Mouse (Mus musculus) C2C12 (cell line): Measurements from ENCODE around the gene Erbb2. TPM values are rescaled to one million over a fixed set of nuclear protein-coding genes. Genes with fewer than 3 reads are reported as not detected.

ENCODE experiments used
- H3K27me3 ChIP-seq: one replicate; pipeline ENCODE4 v1.6.1; 2011; ENCODE audit not compliant: control insufficient read depth, insufficient read depth, insufficient read length
- H3K36me3 ChIP-seq: one replicate; pipeline ENCODE4 v1.6.1; 2011; ENCODE audit not compliant: control insufficient read depth, insufficient read depth
- H3K4me3 ChIP-seq: one replicate; pipeline ENCODE4 v1.5.1; 2011; ENCODE audit warnings: mild to moderate bottlenecking, control low read depth; ENCODE audit not compliant: poor library complexity, insufficient read depth, severe bottlenecking
- H3K79me2 ChIP-seq: one replicate; pipeline ENCODE4 v1.6.1; 2011; ENCODE audit not compliant: control insufficient read depth, insufficient read depth
- H3K79me3 ChIP-seq: one replicate; pipeline ENCODE4 v1.6.1; 2011; ENCODE audit warnings: low read depth, control low read depth
- H3ac ChIP-seq: one replicate; pipeline ENCODE3; 2011; ENCODE audit warnings: low read depth; ENCODE audit not compliant: control insufficient read depth, insufficient read length
- CEBPB ChIP-seq: IDR thresholded peaks from one replicate; pipeline ENCODE4 v1.6.1; 2011; ENCODE audit warnings: low read depth, mild to moderate bottlenecking, control low read depth, moderate library complexity
- CTCF ChIP-seq: IDR thresholded peaks from one replicate; pipeline ENCODE4 v1.5.1; 2011; ENCODE audit not compliant: control insufficient read depth, insufficient read depth, insufficient read length
- FOSL1 ChIP-seq: IDR thresholded peaks from one replicate; pipeline ENCODE4 v1.8.0; 2011; ENCODE audit warnings: mild to moderate bottlenecking, low read length; ENCODE audit not compliant: poor library complexity, insufficient read depth, severe bottlenecking
- MAX ChIP-seq: IDR thresholded peaks from one replicate; pipeline ENCODE4 v1.6.1; 2011; ENCODE audit warnings: mild to moderate bottlenecking, control low read depth
- MYOD1 ChIP-seq: IDR thresholded peaks from one replicate; pipeline ENCODE4 v1.6.1; 2011; ENCODE audit warnings: low read depth; ENCODE audit not compliant: control insufficient read depth, insufficient read length
- MYOG ChIP-seq: IDR thresholded peaks from one replicate; pipeline ENCODE4 v1.6.1; 2011; ENCODE audit not compliant: control insufficient read depth, insufficient read length; ENCODE audit errors: extremely low read depth
- USF1 ChIP-seq: IDR thresholded peaks from one replicate; pipeline ENCODE4 v1.6.1; 2011; ENCODE audit warnings: low read depth, mild to moderate bottlenecking, control low read depth, moderate library complexity
- polyA plus RNA-seq: library from polyadenylated mRNA; unstranded; fragments of >200 nt; fragmentation: generic; extraction: Trizol; gene quantifications from one replicate; pipeline ENCODE4 v1.2.1, GENCODE M21; 2012; ENCODE audit warnings: missing spikeins

The Erbb2 gene
- polyA plus RNA-seq, 1 experiment: 15.4 TPM

GRCm38 (mm10) chr11:98383261-98384030 is 28.8 kb upstream of the Erbb2 start, which contains the start of gene Tcap:
TSS of gene Tcap (plus strand) at chr11:98383811.
- Histone ChIP-seq H3K79me3 (no peaks in the 10 kb centered on the region), H3K4me3 (no peak within 1 kb of the TSS), H3K79me2 (no peaks in the 10 kb centered on the region), H3K36me3 (peaks cover 6% of the 10 kb centered on the region), H3ac (no peak within 1 kb of the TSS), H3K27me3 (peaks cover 12% of the 10 kb centered on the region)
- no peak for TF ChIP-seq MYOG
- no peak for TF ChIP-seq FOSL1
- TF ChIP-seq USF1: no peak
- TF ChIP-seq MAX: no peak
- no peak for TF ChIP-seq CTCF
- no peak for TF ChIP-seq CEBPB
- TF ChIP-seq MYOD1: no peak

- TF ChIP-seq MYOD1 (no peak), MYOG (no peak), MAX (no peak), USF1 (no peak), FOSL1 (no peak), CTCF (no peak), CEBPB (no peak)
- peaks cover 12% of the 10 kb centered on the region for H3K27me3 ChIP-seq
- H3ac ChIP-seq: no peak overlapping the region
- H3K79me3 ChIP-seq: no peaks in the 10 kb centered on the region
- H3K4me3 ChIP-seq: no peak overlapping the region
- H3K36me3 ChIP-seq: no peaks in the 10 kb centered on the region
- no peaks in the 10 kb centered on the region for H3K79me2 ChIP-seq
Measured at GRCm38 (mm10) chr11:98384216-98384615, 28.1 kb upstream of the Erbb2 start.

GRCm38 (mm10) chr11:98384721-98385637 is 27.3 kb upstream of the Erbb2 start:
- Histone ChIP-seq H3K79me2 (no peaks in the 10 kb centered on the region), H3K36me3 (no peaks in the 10 kb centered on the region), H3K79me3 (no peaks in the 10 kb centered on the region), H3K4me3 (no peak overlapping the region), H3K27me3 (peaks cover 12% of the 10 kb centered on the region), H3ac (no peak overlapping the region)
- no peak for TF ChIP-seq MAX
- TF ChIP-seq MYOD1: no peak
- TF ChIP-seq MYOG: no peak
- no peak for TF ChIP-seq FOSL1
- TF ChIP-seq USF1: no peak
- TF ChIP-seq CTCF: no peak
- TF ChIP-seq CEBPB: no peak

GRCm38 (mm10) chr11:98385638-98386585 is 26.4 kb upstream of the Erbb2 start, which contains the start of gene Pnmt:
TSS of gene Pnmt (plus strand) at chr11:98386450.
- no peaks in the 10 kb centered on the region for H3K79me3 ChIP-seq
- H3K4me3 ChIP-seq: no peak within 1 kb of the TSS
- H3K36me3 ChIP-seq: no peaks in the 10 kb centered on the region
- H3K79me2 ChIP-seq: no peaks in the 10 kb centered on the region
- H3K27me3 ChIP-seq: peaks cover 20% of the 10 kb centered on the region
- no peak within 1 kb of the TSS for H3ac ChIP-seq
- TF ChIP-seq MAX (no peak), MYOG (no peak), CEBPB (no peak), USF1 (no peak), MYOD1 (no peak), CTCF (no peak), FOSL1 (no peak)

- no peak overlapping the region for H3ac ChIP-seq
- H3K79me3 ChIP-seq: no peaks in the 10 kb centered on the region
- H3K79me2 ChIP-seq: no peaks in the 10 kb centered on the region
- peaks cover 20% of the 10 kb centered on the region for H3K27me3 ChIP-seq
- no peak overlapping the region for H3K4me3 ChIP-seq
- H3K36me3 ChIP-seq: no peaks in the 10 kb centered on the region
- TF ChIP-seq MYOG (no peak), USF1 (no peak), MYOD1 (no peak), MAX (no peak), CTCF (no peak), CEBPB (no peak), FOSL1 (no peak)
Measured at GRCm38 (mm10) chr11:98386596-98386995, 25.7 kb upstream of the Erbb2 start.
